Mouse (Mus musculus) frontal cortex, postnatal 25 days (tissue): Measurements from ENCODE around the gene 2700049A03Rik.

Experiments
- DNase-seq, 2 experiments: peaks; one replicate each; pipeline ENCODE4 v3.0.0; 2022; ENCODE audit warnings: low spot score in 2 of 2

2700049A03Rik gene

GRCm38 (mm10) chr12:71183736-71184135, 47.1 kb downstream of the 2700049A03Rik start:
- DNase-seq: no peak

GRCm38 (mm10) chr12:71184396-71184795, 47.7 kb downstream of the 2700049A03Rik start:
- DNase-seq: no peak

GRCm38 (mm10) chr12:71192705-71193104, 56.1 kb downstream of the 2700049A03Rik start:
- DNase-seq: no peak

DNA sequence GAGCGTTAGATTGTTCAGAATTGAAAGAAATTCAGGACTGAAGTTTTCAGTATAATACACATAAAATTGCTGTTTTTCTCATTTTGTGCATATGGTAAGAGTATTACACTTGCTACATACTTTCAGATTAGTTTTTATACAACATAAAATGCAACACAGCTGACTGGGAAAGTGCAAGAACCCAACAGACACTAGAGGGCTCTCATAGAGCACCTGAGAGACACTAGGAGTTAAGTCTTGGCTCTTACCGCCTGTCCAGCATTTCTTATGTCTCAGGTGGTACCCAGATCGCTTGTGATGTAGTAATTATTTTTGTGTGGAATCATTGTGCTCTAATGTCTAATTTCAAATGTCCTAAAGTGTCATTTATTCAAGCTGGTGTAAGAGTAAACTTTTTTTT, 61.0 kb downstream of the 2700049A03Rik start:
- DNase-seq: no peak

GRCm38 (mm10) chr12:71201753-71202152, 65.1 kb downstream of the 2700049A03Rik start:
- DNase-seq: no peak

- DNase-seq: no peak
These were observed 67.7 kb downstream of the 2700049A03Rik start for GRCm38 (mm10) chr12:71204303-71204702.

DNA sequence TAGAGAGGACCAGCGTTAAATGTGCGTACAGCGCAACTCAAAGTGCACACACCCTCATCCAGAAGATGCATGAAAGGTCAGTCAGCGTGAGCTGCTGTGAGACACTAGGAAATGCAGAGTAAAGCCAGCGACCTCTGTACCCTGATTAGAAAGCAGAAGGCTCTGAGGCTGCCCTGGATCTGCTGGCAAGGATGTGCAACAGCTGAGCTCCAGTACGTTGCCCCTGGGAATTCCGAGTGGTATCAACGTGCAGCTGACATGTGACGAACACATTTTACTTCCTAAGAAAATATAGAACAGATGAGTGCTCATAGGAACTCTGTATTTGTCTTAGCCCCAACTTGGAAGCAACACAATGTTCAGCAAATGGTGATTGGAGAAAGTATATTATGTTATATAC, 80.5 kb downstream of the 2700049A03Rik start:
- no peak for DNase-seq

- no peak for DNase-seq
These were observed 81.3 kb downstream of the 2700049A03Rik start for GRCm38 (mm10) chr12:71217866-71218522.

- DNase-seq: no peak
These were observed 86.1 kb downstream of the 2700049A03Rik start for GRCm38 (mm10) chr12:71222761-71223160.

- no peak for DNase-seq
These were observed 91.1 kb downstream of the 2700049A03Rik start for GRCm38 (mm10) chr12:71227769-71228168.

- no peak for DNase-seq
These were observed 92.4 kb downstream of the 2700049A03Rik start for GRCm38 (mm10) chr12:71228925-71229649.

DNA sequence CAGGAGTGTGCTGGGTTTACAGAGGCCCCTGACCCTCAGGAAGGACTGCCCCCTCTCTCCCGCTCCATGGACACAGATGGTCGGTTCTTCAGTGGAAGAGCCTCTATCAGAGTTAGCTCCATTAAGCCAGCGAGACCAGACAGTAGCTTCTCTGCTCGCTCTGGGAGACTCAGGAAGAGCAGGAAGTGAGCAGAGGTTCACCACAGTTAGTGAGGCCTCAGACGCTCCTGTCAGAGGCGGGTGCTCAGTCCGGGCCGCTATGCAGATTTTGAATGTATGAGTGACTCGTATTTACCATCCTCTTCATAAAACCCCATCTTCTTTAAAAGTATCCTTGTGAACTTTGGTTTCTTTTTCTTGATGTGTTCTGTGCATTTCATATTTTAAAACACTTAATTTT, 94.9 kb downstream of the 2700049A03Rik start:
- no peak for DNase-seq

- DNase-seq: no peak
These were observed 96.8 kb downstream of the 2700049A03Rik start for GRCm38 (mm10) chr12:71233426-71233825.

- no peak for DNase-seq
These were observed 100.4 kb downstream of the 2700049A03Rik start for GRCm38 (mm10) chr12:71237074-71237473.

DNA sequence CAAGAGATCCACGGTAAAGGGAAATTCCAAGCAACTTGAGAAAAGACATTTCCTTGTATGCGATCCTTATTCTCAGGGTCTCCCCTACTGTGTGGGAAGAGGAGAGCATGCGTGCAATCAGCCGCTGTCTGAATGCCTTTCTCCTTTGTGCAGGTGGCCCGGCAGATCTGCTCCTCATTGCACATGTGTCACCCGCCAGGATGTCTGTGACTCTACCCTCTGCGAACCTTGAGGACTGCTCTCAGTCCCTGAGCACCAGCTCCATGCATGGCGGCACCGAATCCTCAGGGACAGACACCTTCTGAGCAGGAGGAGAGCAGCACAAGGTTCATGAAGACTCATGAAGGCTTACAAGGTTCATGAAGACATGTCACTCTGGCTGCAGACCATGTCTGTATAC, 106.1 kb downstream of the 2700049A03Rik start:
- no peak for DNase-seq

- DNase-seq: no peak
These were observed 108.2 kb downstream of the 2700049A03Rik start for GRCm38 (mm10) chr12:71244766-71245390.

- no peak for DNase-seq
These were observed 110.5 kb downstream of the 2700049A03Rik start for GRCm38 (mm10) chr12:71247191-71247590.

DNA sequence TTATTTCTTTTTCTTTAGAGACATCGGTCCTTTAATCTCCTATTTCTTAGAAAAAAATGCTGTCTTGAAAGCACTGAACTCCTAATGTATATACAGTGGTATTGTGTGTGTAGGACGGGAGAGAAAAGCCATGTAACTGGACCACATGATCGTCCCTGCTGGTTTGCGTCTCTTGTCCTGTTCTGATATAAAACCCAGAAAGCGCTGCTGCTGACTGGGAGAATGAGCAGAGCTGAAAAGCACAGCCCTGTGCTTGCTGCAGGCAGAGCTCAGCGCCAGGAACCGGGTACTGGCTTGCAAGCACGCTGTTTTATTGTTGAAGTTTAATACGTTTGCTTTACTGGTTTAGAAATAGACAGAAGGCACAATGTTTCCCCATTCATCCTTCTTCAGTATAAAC, 112.7 kb downstream of the 2700049A03Rik start:
- DNase-seq: no peak

- no peak for DNase-seq
These were observed 116.0 kb downstream of the 2700049A03Rik start for GRCm38 (mm10) chr12:71252509-71253167.

GRCm38 (mm10) chr12:71254779-71255178, 118.1 kb downstream of the 2700049A03Rik start:
- no peak for DNase-seq

- no peak for DNase-seq
These were observed 121.7 kb downstream of the 2700049A03Rik start for GRCm38 (mm10) chr12:71258196-71258920.

DNA sequence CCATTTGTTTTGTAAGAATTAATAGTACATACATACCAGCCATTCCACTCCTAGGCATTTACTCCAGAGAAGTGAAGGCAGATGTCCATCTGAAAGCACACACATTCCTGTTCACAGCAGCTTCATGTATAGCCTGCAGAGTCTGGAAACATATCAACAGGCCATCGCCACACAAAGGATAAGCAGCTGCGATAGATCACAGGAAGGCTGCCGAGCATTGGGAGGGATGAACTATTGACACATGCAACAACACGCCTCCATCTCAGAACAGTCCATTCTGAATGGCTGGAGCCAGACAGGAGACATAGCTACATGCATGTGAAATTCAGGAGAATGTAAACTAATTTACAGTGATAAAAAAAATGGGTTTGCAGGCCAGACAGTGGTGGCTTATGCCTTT, 127.6 kb downstream of the 2700049A03Rik start:
- DNase-seq: no peak
